Mouse (Mus musculus): ENCODE measurements around the gene Ubr2. TPM values are rescaled to one million over a fixed set of nuclear protein-coding genes. Genes with fewer than 3 reads are reported as not detected.

The Ubr2 gene
- total and polyA plus RNA-seq, 3 experiments: 20.4 to 50.9 (median 39.6) TPM

DNA sequence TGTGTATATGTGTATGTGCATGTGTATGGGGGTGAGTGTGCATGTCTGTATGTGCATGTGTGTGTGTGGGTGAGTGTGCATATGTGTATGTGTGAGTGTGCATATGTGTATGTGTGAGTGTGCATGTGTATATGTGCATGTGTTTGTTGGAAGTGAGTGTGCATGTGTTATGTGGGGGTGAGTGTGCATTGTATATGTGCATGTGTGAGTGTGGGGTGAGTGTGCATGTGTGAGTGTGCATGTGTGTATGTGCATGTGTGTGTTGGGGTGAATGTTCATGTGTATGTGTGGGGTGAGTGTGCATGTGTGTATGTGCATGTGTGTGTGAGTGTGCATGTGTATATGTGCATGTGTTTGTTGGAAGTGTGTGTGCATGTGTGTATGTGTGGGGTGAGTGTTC, 24.2 kb upstream of the Ubr2 start:
- no peaks in the 10 kb centered on the region for H3K79me2 ChIP-seq (replicated peaks; ENCODE audit: control insufficient read depth, extremely low read depth, insufficient read depth, poor library complexity, severe bottlenecking)
- no peak overlapping the region for H3K4me3 ChIP-seq (replicated peaks in 1 of 3; ENCODE audit: low read depth in 2 of 3, low read length in 2 of 3, poor library complexity in 1 of 3)
- H3K9me3 ChIP-seq (replicated peaks; ENCODE audit: low read length): peaks cover 4% of the 10 kb centered on the region
- dilution Hi-C loops (cut with MboI; ENCODE audit: extremely low pct_ligation_motif_present, extremely low pct_unique_long_range_greater_than_20kb, low sequenced_read_pairs) (no loop called here), in situ Hi-C loops (cut with MboI; ENCODE audit: low pct_ligation_motif_present, low pct_unique_long_range_greater_than_20kb, low sequenced_read_pairs) (no loop called here)
- no peak for TF ChIP-seq JUND (conservative IDR thresholded peaks at IDR 0.05; ENCODE audit: low read depth, low read length)
- no peak for TF ChIP-seq RAD21 (IDR thresholded peaks at IDR 0.05; ENCODE audit: low read depth, low read length)
- no peak for TF ChIP-seq MAZ (IDR thresholded peaks at IDR 0.05; ENCODE audit: low read depth, low read length)
- no peak for TF ChIP-seq ZKSCAN1 (IDR thresholded peaks at IDR 0.05; ENCODE audit: borderline replicate concordance, low read depth, low read length)
- no peak for TF ChIP-seq MAFK (IDR thresholded peaks at IDR 0.05; ENCODE audit: insufficient replicate concordance, low read length)
- TF ChIP-seq MXI1 (IDR thresholded peaks at IDR 0.05; ENCODE audit: low read depth, low read length): no peak
- TF ChIP-seq CHD2 (IDR thresholded peaks at IDR 0.05; ENCODE audit: low read length): no peak
- TF ChIP-seq ZNF384 (IDR thresholded peaks at IDR 0.05; ENCODE audit: low read depth, low read length): no peak
- TF ChIP-seq USF1 (IDR thresholded peaks at IDR 0.05; ENCODE audit: low read depth, low read length): no peak
- TF ChIP-seq GABPA (IDR thresholded peaks at IDR 0.05; ENCODE audit: insufficient replicate concordance, low read depth, low read length): no peak
- no peak for TF ChIP-seq UBTF (IDR thresholded peaks at IDR 0.05; ENCODE audit: low read depth, low read length)
- TF ChIP-seq HCFC1 (IDR thresholded peaks at IDR 0.05; ENCODE audit: low read depth, low read length): no peak
- TF ChIP-seq BHLHE40 (IDR thresholded peaks at IDR 0.05; ENCODE audit: low read depth, low read length): no peak
- TF ChIP-seq NRF1 (IDR thresholded peaks at IDR 0.05; ENCODE audit: low read depth, low read length): no peak
- no peak for TF ChIP-seq POLR2A (IDR thresholded peaks at IDR 0.05; ENCODE audit: low read depth, low read length)
- no peak overlapping the region for H3K27ac ChIP-seq (ENCODE audit: insufficient read depth, low read depth)
- no peak for DNase-seq (ENCODE audit: extremely low read depth)
- H3K36me3 ChIP-seq (replicated peaks in 1 of 2; ENCODE audit: control insufficient read depth in 1 of 2, insufficient read depth in 1 of 2, low read length in 1 of 2): no peaks in the 10 kb centered on the region
- H3K4me1 ChIP-seq (ENCODE audit: control insufficient read depth in 1 of 2, insufficient read depth in 2 of 2): peaks cover 3 to 5% of the 10 kb centered on the region in 2 experiments; a peak in 2 of 4 replicates
- H3K9ac ChIP-seq (ENCODE audit: insufficient read depth, low read depth): no peak overlapping the region
- no peak overlapping the region for H3K4me2 ChIP-seq (ENCODE audit: insufficient read depth, low read depth, poor library complexity, severe bottlenecking)
- H3K27me3 ChIP-seq (replicated peaks): peaks cover 3% of the 10 kb centered on the region

DNA sequence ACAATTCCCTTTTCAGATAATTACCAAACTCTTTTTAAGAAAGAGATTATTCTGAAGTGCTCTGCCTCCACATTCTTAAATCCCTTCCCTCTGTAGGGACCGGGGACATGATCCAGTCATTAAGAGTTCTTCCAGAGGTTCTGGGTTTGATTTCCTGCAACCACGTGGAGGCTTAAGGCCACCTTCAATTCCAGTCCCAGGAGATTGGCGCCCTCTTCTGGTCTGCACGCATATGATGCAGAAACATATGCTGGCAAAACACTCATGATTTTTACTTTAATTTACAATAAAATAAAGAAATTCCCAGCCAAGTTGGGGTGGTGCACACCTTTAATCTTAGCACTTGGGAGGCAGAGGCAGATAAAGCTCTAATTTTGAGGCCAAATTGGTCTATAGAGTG, 23.3 kb upstream of the Ubr2 start:
- Histone ChIP-seq H3K4me2 (ENCODE audit: insufficient read depth, low read depth, poor library complexity, severe bottlenecking) (no peak overlapping the region), H3K27me3 (replicated peaks) (peaks cover 3% of the 10 kb centered on the region), H3K4me3 (replicated peaks in 1 of 3; ENCODE audit: low read depth in 2 of 3, low read length in 2 of 3, poor library complexity in 1 of 3) (no peak overlapping the region), H3K9ac (ENCODE audit: insufficient read depth, low read depth) (no peak overlapping the region), H3K36me3 (replicated peaks in 1 of 2; ENCODE audit: control insufficient read depth in 1 of 2, insufficient read depth in 1 of 2, low read length in 1 of 2) (no peaks in the 10 kb centered on the region), H3K9me3 (replicated peaks; ENCODE audit: low read length) (peaks cover 4% of the 10 kb centered on the region), H3K79me2 (replicated peaks; ENCODE audit: control insufficient read depth, extremely low read depth, insufficient read depth, poor library complexity, severe bottlenecking) (no peaks in the 10 kb centered on the region), H3K27ac (ENCODE audit: insufficient read depth, low read depth) (no peak overlapping the region), H3K4me1 (ENCODE audit: control insufficient read depth in 1 of 2, insufficient read depth in 2 of 2) (peaks cover 0 to 5% of the 10 kb centered on the region in 2 experiments; a peak in 2 of 4 replicates)
- peak; percentile 73 for DNase-seq (ENCODE audit: extremely low read depth)
- dilution Hi-C loops (cut with MboI; ENCODE audit: extremely low pct_ligation_motif_present, extremely low pct_unique_long_range_greater_than_20kb, low sequenced_read_pairs) (no loop called here), in situ Hi-C loops (cut with MboI; ENCODE audit: low pct_ligation_motif_present, low pct_unique_long_range_greater_than_20kb, low sequenced_read_pairs) (no loop called here)
- TF ChIP-seq USF1 (IDR thresholded peaks at IDR 0.05; ENCODE audit: low read depth, low read length) (peak; percentile 50), MYC (IDR thresholded peaks at IDR 0.05; ENCODE audit: low read depth, low read length) (peak; percentile 100), SMC3 (IDR thresholded peaks at IDR 0.05; ENCODE audit: low read depth, low read length) (peak; percentile 78), MAX (IDR thresholded peaks at IDR 0.05; ENCODE audit: low read length) (peak; percentile 94), MXI1 (IDR thresholded peaks at IDR 0.05; ENCODE audit: low read depth, low read length) (peak; percentile 89), MAFK (IDR thresholded peaks at IDR 0.05; ENCODE audit: insufficient replicate concordance, low read length) (no peak), JUND (conservative IDR thresholded peaks at IDR 0.05; ENCODE audit: low read depth, low read length) (no peak), CTCF (conservative IDR thresholded peaks at IDR 0.05 in 1 of 2, IDR thresholded peaks at IDR 0.05 in 1 of 2; ENCODE audit: low read depth in 2 of 2, low read length in 2 of 2) (peak; percentile 71 to 92), KAT2A (IDR thresholded peaks at IDR 0.05; ENCODE audit: insufficient replicate concordance, low read length) (no peak), ZC3H11A (IDR thresholded peaks at IDR 0.05; ENCODE audit: low read depth, low read length) (peak; percentile 22; the same call in 1 of the 2 replicates), RAD21 (IDR thresholded peaks at IDR 0.05; ENCODE audit: low read depth, low read length) (peak; percentile 83), E2F4 (IDR thresholded peaks at IDR 0.05; ENCODE audit: insufficient replicate concordance, low read depth, low read length) (no peak)

Data from CH12.LX (cell line).